Mouse (Mus musculus) adrenal gland, postnatal 14 days (tissue): ENCODE measurements around the gene B9d1. TPM values are rescaled to one million over a fixed set of nuclear protein-coding genes. Genes with fewer than 3 reads are reported as not detected.
A peak's percentile ranks its signal among the peaks of the same experiment; 100 is the strongest.

ENCODE experiments used
- DNase-seq: peaks from one replicate; pipeline ENCODE4 v3.0.0; 2021; ENCODE audit warnings: mixed read lengths
- total RNA-seq: library from RNA; stranded (reverse); gene quantifications from 2 replicates; pipeline ENCODE4 v1.2.3, GENCODE M21; 2021

B9d1 gene
- total RNA-seq, 1 experiment from 2014 or later = 15.3 TPM

DNA sequence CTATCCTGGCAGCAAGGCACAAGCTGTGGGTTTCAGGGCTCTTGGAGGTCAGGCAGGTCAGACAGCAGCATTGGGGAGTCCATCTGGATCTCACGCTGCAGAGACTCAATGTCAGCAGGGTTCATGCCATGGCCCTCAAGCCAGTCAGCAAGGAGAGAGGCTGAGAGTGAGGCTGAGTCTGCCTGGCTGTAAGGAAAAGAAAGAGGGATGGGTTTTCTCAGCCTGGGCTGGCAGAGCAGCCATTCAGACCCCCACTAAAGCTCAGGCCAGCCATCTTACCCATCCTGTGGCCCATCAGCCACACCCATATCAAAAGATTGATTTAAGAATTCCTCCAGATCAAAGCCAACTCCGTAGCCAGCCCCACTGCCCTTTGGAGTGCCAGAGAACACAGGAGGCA is 15.9 kb upstream of the B9d1 start:
- no peak for DNase-seq

DNA sequence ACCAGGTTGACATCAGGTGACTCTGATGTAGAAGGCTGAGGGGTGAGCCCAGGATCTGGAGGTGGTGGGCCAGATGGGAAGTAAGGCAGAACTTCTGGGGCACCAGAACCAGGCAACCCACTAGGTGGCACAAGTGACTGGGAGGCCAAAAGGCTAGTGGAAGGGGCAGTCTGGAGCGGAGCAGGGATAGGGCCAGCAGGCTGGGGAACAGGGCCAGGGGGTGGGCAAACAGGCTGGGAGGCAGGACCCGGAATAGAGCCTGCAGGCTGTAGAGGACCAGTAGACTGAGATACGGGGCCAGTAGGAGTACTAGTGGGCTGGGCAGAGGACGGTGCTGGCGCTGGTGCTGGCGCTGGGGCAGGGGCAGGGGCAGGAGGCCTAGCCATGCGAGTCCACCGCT is 15.1 kb upstream of the B9d1 start:
- no peak for DNase-seq

DNA sequence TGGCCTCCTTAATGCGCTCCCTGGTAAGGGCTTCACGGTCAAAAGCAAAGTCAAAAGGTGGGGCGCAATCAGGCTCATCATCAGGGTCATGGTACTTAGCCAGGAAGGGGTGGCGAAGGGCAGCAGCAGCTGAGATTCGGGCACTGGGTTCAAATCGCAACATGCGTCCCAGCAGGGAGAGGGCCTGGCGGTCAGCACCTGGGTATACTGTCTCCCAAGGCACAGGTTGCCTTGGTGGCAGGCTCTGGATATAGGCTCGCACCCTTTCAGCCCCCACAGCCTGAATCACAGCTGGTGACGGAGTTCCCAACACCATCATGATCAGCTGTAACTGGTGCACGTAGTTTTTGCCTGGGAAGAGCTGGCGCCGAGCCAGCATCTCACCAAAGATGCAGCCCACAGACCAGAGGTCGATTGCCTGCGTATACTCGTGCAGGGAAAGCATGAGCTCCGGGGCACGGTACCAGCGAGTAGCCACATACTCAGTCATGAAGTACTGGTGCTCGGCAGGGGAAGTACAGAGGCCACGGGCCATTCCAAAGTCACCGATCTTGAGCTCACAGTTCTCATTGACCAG is 13.9 kb upstream of the B9d1 start:
- no peak for DNase-seq

DNA sequence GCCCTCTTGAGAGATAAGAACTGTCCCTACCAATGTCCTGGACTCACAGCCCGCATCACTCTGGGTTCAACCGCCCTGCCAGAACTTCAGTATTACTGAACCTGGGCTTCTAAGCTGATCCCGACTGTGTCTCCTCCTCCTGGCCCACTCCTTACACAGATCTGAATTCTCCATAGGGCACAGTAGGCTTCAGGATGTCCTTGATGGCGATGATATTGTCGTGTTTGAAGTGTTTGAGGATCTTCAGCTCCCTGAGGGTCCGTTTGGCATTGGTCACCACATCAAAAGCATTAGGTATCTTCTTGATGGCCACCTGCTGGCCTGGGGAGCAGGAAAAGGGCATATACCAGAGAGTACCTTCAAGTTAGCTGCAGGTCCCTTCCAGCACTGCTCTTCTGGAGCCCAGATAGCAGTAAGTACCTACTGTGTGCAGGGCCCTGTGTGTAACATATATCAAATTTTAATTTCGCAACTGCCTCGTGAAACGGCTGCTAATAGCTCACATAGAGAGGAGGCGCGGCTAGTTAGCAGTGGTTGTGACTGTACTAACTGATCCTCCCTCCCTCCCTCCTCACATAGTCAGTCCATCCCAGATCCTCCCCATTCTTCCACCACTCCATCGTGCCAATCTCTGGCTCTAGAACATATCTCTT is 12.1 kb upstream of the B9d1 start:
- DNase-seq = no peak

DNA sequence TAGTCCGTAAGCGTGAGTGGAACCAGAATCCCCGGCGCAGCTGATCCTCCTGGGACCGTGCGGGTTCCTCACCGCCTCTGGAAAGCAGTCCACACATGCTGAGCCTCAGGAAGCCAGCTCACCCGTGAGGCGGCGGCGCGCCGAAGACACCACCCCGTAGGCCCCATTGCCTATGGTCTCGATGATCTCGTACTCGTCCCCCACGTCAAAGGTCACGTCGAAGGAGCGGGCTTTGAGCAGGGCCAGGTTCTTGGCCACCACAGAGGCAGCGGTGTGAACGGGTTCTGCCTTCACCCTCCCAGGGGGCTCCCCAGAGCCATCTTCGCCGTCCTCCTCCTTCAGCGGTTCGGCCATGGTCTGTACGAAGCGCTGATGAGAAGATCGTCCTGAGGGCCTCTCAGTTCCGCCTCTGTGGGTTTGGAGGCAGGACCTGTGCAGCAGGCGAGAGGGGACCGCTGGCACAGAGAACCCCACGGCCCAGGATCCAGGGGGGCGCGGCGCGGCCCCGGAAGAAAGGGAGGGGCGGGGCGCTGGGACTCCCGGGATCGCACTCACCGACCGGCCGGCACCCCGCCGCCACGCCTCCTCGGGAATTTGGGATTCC is 11.3 kb upstream of the B9d1 start:
- DNase-seq = peak; percentile 64

DNA sequence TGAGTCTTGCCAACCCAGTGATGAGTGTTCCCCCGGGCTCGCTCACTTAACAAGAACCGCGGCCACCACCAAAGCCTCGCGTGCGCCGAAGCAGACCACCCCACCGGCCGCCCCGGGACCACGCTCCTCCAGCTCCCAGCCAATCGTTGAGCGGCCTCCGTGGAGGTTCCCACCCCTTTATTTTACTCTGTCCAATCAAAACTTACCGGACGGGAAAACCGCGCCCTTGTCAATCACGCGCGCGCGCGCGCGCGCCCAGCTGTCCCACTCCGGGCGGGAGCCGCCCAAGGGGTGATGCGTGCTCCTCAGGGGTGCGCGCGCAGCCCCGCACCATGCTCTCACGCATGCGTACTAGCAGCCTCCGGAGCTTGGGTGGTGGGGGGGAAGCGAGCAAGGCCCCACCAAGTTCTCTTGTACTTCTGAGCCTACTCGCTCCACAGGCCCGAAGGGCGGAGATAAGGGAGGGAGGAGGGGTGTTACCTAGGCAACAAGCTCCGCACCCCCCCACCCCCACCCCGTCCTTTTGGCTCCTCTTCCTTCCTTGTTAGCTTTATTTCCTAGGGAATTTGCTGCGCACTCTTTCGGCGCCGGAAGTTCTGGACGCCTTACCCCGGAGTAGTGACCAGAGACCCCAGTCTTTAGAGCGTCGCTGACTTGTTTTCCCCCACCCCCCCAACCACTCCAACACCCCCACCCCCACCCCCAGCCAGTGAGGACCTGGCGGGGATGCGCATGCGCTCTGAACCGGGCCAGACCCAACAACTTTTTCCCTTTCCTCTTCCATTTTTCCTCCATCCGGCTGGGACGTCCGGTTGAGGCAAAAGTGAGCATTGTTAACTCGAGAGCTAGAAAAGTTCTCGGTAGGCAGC is 10.6 kb upstream of the B9d1 start, which contains the start of gene Mapk7:
TSS of gene Mapk7 (minus strand) at position 278 of the 869 bp plus-strand sequence.
- DNase-seq = peak; percentile 99

DNA sequence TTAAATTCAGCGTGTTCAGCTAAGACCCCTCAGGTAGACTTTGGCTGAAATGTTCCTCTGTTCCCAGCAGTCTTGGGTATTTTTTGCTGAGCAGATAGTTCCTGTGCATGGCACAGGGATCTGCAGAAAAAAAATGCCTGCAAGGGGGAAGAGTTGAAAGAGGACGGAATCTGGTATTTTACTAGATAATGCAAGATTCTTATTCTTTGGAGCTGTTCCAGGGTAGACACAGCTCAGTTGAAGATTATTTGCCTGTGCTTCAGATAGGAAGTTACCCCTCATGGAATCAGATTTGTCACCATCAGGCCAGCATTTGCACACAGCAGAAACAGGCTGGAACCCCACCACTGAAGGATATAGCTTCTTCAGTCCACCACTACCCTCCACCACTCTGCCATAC is 9.4 kb upstream of the B9d1 start:
- no peak for DNase-seq

DNA sequence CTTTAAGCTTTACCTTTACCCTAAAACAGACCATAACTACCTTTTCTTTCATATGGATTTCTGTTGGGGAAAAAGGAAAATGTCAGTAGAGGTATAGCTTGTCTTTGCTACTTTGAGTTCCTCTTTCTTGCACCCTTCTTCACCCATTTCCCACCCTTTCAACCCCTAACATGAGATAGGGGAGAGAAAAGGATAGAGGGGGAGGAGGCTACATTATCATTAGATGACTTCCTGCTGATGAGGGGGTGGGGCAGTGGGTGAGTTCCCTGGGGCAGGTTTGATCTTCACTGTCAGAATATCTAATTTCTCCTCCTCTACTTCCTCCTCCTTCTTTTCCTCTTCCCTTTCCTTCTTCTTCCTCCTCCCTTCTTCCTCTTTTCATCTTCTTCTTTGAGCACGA is 7.5 kb upstream of the B9d1 start:
- DNase-seq = no peak

DNA sequence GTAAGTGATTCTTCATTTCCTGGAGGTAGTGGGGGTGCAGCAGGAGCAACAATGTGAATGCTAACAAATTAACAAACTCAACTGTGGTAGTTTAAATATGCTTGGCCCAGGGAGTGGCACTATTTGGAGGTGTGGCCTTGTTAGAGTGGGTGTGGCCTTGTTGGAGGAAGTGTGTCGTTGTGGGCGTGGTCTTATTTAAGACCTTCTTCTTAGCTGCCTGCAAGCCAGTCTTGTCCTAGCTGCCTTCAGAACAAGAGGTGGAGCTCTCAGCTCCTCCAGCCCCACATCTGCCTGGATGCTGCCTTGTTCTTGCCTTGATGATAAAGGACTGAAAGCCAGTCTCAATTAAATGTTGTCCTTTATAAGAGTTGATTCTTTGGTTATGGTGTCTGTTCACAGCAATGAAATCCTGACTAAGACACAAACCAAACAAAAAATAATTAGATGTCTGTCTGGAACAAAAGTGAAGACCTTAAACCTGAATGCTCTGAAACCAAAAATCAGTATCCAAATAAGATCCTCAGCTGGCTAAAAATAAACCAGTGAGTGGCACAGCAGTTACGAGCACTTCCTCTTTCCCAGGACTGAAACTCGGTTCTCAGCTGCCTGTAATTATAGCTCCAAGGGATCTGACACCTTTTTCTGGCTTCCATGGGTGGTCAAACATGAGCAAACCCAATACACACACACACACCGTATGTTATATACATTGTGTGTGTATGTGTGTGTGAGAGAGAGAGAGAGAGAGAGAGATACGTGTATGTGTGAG is 6.0 kb upstream of the B9d1 start:
- no peak for DNase-seq

DNA sequence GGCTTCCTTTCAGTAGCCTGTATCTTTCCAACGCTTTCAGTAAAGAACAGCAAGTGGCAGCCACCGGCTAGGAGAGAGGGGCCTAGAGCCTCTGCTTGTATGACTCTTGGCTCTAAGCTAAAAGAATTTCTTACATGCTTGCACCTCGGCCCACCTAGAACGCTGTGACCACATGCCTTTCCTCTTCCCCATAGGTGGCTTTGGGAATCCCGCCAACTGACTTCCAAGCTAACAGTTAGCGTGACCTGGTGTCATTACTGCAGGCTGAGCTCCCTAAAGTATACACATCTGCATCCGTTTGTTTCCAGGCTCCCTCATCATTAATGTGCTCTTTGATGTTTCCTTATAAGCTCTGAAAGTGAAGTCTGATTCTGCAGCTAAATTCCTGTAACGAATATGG is 1.0 kb upstream of the B9d1 start:
- DNase-seq = no peak

DNA sequence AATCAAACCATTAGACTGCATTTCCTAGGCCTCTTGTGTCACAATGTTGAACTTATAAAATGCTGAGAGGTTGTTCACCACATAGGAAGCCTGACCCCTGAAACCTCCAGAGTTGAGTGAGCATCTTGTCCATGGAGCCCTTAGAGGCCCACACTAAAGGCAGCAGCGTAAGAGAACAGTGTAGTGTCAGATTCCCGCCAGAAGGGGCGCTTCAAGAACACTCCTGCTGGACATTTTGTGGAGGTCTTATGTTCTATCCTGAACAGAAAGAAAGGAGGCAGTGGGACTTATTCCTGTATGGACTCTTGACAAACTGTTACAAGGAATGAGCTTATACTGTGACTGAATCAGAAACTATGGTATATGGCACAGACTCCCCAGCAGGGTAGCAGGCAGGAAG is 10.0 kb downstream of the B9d1 start:
- DNase-seq = peak; percentile 56

DNA sequence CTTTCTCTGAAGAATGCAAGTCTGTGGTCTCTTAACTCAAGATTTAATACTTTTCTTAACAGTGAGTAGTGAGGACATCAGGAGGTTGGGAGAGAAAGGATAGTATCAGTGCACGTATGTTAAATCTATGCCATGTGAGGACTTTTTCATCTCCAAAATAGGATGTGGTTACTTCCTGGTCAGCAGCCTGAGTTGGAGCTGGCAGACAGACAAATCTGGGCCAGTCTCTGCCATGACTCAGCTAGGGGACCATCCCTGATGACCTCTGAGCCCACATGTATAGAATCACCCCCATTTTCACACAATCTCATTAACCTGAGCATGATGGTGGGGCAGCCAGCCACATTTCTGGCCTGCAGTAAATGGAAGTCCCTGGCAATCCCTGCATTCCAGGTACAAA is 13.0 kb downstream of the B9d1 start:
- no peak for DNase-seq

DNA sequence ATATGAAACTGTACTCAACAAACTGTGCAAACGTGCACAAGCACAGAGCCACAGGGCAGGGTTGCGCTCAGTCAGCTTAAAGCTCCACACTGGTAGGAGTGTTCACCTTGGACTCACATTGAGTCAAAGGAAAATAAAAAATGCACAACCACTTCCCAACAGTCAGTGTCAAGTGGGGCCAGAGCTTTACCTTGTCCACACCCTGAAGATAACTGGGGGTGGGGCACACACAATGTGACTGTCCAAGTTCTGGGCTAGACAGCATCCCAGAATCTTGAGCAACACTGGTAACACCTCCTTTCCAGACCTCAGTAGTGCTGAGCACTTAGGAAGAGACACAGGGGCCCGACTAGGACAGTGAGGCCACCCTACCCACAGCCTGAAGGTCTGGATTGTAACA is 13.9 kb downstream of the B9d1 start:
- no peak for DNase-seq

DNA sequence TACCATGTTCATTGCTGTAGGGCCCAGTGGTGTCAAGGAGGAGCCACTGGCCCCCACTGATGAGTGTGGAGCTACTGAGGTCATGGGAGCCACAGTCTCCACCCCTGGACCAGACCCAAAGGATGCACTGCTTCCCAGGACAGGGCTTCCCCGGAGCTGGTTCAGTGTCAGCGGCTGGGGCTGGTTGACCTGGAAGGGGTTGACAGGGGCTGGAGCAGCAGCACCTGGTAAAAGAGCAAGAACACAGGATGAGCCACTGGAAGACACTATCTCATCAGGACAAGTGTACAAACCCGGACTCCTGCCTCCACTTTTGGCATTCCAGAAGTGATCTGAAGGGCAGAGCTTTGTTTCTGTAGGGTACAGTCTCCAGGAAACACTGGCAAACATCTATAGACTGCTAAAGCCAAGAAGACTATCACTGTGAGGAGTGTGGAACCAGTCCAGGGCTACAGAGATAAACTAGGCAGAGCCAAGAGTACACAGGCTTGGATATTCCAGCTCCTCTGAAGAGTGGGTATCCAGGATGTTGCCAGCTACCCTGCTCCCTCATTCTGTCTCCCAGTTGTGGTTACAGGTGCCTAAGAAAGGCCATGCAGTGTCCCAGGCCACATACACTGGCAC is 14.7 kb downstream of the B9d1 start:
- no peak for DNase-seq

DNA sequence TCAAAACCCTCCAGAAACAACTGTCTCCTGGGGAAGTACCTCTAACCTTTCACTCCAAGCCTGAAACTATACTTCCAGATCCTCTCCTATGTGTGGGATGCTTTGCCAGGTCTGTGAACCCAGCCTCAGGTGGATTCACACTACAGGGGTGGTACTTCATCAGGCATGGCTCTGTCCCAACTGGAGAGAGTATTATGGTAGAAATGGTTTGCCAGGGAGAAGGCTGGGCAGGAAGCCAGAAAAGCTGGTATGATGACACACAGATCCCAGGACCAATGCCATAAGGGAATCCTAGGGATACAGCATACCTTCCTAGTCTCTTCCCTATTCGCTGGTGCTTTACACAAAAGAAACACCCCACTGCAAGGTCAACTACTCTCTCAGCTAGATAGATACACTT is 21.9 kb downstream of the B9d1 start:
- peak; percentile 66 for DNase-seq

DNA sequence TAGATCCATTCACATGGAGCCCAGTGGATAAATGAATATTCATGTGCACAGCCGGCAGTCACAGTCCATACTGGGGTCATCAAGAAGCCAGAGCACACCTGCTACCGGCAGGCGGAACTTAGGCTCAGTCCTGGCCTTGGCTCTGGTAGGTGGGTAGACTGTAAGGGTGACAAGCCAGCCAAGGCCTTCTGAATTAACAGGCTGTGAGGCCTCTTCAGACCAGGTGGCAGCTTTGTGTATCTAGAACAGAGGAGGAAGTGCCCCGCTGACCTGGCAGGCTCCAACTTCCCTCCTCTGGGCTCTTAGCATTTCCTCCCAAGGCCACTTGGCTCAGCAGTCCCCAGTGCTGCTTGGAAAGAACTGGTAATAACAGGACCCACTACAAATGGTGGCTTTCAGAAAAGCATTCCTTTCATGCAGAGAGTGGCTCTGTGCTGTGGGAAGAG is 24.3 kb downstream of the B9d1 start:
- peak; percentile 49 for DNase-seq

DNA sequence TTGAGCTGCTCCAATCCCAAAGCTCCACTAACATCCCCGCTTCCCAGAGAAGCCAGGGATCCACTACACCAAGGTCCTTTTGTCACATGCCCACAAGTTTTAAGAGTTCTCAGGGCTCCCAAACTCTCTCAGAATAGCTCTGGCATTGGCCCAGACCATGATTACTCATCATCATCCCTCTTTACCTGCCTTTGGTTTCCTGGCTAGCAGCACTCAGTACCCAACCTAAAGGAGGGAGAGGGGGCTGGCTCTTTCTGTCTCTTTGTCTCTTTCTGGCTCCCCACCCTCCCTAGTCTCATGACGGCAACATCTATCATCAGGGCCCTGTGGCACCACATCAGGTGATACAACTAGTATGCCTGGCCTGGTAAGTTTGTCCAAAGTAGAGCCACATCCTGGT is 27.9 kb downstream of the B9d1 start:
- peak; percentile 23 for DNase-seq

DNA sequence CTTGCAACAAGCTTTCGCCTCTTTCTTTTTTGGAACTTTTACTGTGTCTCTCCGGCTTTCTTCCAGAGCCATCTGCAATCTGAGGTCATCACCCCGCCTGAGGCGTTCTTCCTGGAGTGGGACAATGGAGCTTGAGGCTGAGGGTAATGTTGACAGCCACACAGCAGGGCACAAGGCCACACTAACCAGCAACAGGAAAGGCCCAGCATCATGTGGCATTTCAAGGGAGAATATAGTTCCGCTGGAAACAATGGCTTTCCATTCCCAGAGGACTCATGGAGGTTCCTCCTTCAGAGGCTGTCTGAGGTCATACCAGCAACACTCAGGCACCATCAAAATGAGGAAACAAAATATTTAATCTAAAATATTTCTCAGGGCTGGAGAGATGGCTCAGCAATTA is 28.6 kb downstream of the B9d1 start:
- DNase-seq = peak; percentile 55

DNA sequence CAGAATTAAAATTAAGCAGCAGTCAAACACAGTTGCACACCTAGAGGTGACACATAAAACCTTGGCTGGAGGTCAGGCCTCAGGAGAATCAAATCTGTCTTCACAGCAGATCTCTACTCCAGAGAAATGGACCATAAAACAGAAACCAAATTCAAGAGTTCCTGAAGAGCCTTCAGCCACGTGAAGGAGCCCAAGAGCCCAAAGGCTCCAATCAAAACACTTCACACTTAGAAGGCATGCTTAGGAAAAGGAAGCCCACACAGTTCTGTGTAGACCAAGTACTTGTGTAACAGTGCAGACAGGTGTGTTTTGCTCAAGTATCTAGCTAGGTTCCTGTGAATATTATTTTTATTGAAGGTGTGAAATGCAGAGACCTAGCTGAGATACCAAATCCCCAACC is 30.6 kb downstream of the B9d1 start:
- no peak for DNase-seq

DNA sequence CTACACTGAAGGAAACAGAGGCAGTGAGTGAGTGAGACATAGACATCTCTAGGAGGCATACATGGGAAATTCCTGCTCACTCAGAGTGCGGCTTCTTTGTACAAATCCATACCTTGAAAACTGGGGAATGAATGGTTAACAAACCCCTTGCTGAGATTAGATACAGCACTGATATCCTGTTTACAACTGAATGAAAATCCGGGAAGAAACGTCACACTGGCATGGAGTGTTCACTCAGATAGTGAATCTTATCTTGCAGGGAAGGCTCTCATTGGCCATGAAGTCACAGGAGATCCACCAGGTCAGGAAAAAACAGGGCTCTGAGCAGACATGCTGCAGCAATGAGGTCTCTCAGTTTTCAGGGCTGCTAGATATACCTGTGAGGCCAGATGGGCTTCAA is 32.0 kb downstream of the B9d1 start:
- DNase-seq = no peak

DNA sequence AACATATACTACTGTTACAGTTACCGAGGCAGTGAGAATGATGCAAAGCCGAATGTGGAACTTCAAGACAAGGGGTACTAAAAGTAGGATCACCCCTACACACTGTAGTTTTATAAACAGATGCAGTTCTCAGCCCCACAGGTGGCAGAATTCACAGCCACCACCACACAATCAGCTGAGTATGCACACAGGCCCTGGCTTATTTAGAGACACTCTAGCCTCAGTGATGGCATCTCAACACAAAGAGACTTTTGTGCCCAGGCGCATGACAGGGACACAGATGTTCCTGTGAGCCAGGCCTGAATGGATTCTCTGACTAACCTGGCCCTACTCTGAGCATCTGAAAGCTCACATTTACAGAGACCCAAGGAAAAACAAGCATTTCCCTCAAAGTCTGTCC is 32.4 kb downstream of the B9d1 start:
- no peak for DNase-seq

DNA sequence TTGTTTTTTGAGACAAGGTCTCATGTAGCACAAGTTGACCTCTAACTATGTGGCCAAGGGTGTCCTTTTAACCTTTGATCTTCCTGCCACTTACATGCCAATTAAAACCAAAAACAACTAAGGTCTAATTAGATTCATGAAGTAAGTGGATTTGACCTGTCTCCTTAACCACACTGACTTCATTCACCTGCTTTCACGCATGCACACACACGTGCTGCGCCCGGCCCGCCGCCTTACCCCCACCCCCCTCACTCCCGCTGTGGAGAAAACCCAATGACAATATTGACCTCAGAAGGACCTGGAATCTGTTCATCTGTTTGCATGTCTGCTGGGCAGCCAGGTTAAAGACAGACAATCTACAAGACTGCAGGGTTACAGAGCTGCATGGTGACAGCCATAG is 35.7 kb downstream of the B9d1 start:
- no peak for DNase-seq
